Mouse (Mus musculus) naive thymus-derived CD4-positive, alpha-beta T cell, adult 5 months (primary cell): ENCODE data around the gene Ndufs6. TPM values are rescaled to one million over a fixed set of nuclear protein-coding genes. Genes with fewer than 3 reads are reported as not detected.

Source experiments
- polyA plus RNA-seq: library from polyadenylated mRNA; unstranded; fragments of 100-300 nt; shearing (Covaris generic); gene quantifications from one replicate; pipeline ENCODE4 v1.2.1, GENCODE M21; 2017

The Ndufs6 gene
- polyA plus RNA-seq, result 89.0 TPM

GRCm38 (mm10) chr13:73327827-73328698 lies at the start of gene Ndufs6, which contains the start of gene Mrpl36:
TSS of gene Ndufs6 (minus strand) at chr13:73328542.
TSS of gene Mrpl36 (plus strand) at chr13:73328513.

Other genes with a start within 250 kb of the Ndufs6 start
- gene Irx4, start 68.1 kb downstream of the Ndufs6 start, polyA plus RNA-seq, result not detected
- gene Mrpl36, start within 50 bp of the Ndufs6 start, polyA plus RNA-seq, result 51.6 TPM
- 24.2 TPM for gene Lpcat1, start 138.7 kb upstream of the Ndufs6 start, polyA plus RNA-seq
- gene Slc6a3, start 208.2 kb upstream of the Ndufs6 start, polyA plus RNA-seq, result not detected